Mouse (Mus musculus) small intestine, adult 2 months (tissue): Measurements from ENCODE around the gene Galnt16.

Experiments used
- CTCF ChIP-seq: fragments of 200-500 bp; IDR thresholded peaks from 2 replicates; pipeline ENCODE4 v1.5.1; 2012; ENCODE audit warnings: low read depth, mild to moderate bottlenecking, control low read depth, inconsistent platforms, low read length, moderate library complexity, mixed read lengths; ENCODE audit not compliant: insufficient replicate concordance, insufficient read length; ENCODE audit errors: extremely low read depth
- POLR2A ChIP-seq: fragments of 200-500 bp; IDR thresholded peaks from 2 replicates; pipeline ENCODE4 v1.6.1; 2012; ENCODE audit warnings: low read depth, mild to moderate bottlenecking, control low read depth, inconsistent platforms, low read length, moderate library complexity

DNA sequence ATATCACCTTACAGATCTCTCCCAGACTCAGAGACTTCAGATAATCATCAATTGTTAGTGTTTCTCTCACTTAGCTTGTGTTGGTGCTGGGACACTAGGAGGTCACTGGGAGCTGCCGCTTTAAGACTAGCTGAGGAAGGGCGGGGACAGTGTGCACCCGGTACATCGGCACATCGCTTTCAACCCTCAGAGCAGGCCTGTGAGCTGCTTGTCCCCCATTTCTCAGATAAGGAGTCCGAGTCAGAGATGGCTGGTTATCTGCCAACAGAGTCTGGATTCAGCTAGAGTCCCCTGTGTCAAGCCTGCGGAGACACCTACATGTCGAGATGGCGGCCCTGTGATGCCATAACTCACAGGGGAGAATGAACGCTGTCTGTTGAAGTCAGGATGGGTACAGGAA lies 13.5 kb downstream of the Galnt16 start:
- TF ChIP-seq POLR2A (no peak), CTCF (no peak)
